Mouse (Mus musculus): ENCODE data around the gene Mfsd4b4.
"Not testable (repeated sequence)": the region's sequence is repeated elsewhere in the genome, so short reads cannot be mapped to it uniquely, and the experiment has no call there.

The Mfsd4b4 gene

DNA sequence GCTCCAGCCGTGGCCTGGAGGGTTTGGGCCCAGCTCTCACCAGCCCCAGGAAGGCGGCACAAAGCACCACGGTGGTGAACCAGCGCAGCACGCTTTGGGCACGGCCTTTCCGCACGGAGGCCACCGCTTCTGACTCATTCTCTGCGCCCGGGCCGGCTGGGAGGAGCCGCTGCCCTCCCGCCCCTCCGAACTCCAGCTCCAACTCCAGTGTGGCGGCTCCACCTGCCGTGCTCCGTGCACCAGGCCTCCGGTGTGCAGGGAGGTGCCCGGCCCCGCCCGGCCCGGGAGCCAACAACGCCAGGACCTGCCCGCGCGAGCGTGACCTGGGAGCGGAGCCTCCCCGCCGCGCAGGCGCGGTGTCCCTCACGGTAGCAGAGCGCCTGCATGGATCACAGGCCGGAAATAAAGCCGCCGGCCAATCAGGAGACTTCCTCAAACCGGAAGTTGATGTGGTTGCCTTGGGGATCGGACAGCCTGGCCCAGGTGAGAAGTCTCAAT, at the start of gene Mfsd4b4:
Gene Mfsd4b4, minus strand, starts transcription at position 365 of the 498 bp plus-strand sequence.
- no peak for DNase-seq (ENCODE audit: low read depth)

DNA sequence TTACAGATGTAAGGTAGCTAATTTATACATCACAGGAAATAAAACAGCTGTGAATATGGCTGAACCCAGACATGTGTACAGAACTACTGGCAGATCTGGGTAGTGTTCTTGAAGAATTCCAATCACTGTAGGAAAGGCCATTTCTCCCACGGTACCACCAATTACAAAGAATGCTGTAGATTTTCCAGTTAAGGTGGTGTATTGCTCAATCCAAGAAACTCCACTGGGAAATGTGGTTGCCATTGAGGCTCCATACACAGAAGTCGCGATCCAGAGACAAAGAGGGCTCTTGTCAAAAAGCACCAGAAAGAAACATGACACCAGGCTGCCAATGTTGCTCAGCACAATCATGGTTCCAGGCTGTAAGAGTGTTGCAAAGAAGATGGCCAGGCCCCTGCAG, 48.2 kb upstream of the Mfsd4b4 start:
- DNase-seq (ENCODE audit: low read depth): not testable (repeated sequence)

DNA sequence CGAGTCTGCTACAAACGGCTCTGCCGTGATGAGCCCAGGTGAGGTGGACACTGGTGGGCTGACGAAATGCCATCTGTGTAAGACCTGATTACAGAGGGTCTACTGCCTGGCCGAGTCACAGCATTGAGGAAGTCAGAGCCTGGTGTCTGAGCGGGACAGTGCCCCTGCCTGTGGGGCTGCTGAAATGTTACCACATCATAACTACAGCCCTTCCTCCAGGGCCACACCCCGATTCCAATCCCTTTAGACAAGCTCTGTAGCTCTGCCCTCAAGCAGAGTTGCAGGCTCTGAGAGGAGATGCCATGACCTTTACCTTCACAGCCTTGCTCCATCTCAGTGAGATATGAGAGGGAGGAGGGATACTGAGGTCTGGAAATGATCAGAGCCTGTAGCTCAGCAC, 37.5 kb upstream of the Mfsd4b4 start:
- peak; percentile 16 for DNase-seq (ENCODE audit: low read depth)

DNA sequence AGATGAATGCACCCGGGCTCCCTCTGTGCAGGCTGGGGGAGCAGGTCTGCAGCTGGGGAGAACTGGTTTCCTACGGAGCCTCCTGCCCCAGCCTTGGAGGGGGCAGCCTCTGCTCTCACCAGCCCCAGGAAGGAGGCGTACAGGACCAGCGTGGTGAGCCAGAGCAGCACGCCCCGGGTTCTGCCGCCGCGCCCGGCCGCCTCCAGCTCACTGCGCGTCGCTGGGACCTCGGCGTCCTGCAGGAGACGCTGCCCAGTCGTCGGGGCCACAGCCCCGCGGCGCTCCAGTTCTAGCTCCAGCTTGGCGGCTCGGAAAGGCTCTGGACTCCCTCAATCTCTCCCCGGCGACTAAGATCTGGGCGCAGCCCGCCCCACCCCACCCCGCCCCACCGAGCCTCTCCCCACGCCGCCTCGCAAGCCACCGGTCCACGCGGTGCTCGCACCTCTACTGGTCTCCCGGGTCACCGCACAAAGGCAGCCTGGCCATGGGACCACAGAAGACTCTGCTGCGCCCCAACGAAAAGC, 27.6 kb upstream of the Mfsd4b4 start, which contains the start of gene Mfsd4b2:
Gene Mfsd4b2, minus strand, starts transcription at position 308 of the 524 bp plus-strand sequence.
- no peak for DNase-seq (ENCODE audit: low read depth)

- DNase-seq (ENCODE audit: low read depth): not testable (repeated sequence)
Observed at GRCm38 (mm10) chr10:39924556-39924955, 25.5 kb upstream of the Mfsd4b4 start.

DNA sequence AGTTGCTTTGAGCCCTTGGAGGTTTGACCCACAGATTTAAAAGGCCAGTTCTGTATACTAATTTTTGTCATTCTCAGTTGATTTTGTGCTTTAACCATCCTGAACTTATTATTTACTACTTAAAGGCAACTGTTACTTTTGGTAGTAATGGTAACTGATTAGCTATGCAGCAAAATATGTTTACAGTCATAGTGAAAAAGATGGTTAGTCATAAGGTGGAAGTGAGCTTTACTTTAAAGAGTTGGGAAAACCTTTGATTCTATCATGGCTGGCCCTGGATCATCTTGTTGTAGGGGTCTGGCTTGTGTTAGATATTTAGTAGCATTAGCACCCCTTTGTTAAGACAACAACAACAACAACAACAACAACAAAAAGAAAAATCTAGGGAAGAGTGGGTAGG, 13.6 kb upstream of the Mfsd4b4 start:
- DNase-seq (ENCODE audit: low read depth): no peak

DNA sequence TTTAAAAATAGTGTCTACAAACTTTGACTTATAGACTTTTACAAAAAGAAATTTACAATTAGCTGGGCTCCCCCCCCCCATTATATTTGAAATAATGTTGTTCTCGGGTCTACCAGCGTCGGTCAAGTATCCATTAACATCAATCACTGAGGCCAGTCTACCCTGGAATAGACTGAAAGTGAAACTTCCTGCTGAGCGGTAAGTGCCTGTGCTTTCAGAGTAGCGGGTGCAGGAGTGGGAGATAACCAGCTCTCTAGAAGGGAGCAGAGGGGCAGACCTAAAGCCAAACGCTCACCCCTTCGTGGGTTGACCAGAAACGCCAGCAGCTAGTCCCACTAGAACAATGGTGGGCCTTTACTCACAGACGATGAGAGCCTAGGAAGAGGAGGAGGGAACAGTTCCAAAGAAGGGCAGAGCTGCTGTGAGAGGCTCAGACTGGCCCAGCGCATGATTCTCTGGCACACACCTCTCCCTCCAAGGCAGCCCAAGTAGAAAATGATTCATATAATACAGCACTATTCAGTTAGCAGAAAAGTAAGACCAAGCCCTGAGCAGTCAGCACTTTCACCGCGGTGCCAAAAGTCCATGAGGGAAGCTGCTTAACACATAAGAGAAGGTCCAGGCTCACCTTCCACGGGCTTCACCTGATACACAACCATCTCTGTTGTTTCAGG, 9.9 kb upstream of the Mfsd4b4 start:
- peak; percentile 8 for DNase-seq (ENCODE audit: low read depth)

- DNase-seq (ENCODE audit: low read depth): no peak
Observed at GRCm38 (mm10) chr10:39906799-39907658, 8.0 kb upstream of the Mfsd4b4 start.

- DNase-seq (ENCODE audit: low read depth): no peak
Observed at GRCm38 (mm10) chr10:39904191-39904590, 5.2 kb upstream of the Mfsd4b4 start.

DNA sequence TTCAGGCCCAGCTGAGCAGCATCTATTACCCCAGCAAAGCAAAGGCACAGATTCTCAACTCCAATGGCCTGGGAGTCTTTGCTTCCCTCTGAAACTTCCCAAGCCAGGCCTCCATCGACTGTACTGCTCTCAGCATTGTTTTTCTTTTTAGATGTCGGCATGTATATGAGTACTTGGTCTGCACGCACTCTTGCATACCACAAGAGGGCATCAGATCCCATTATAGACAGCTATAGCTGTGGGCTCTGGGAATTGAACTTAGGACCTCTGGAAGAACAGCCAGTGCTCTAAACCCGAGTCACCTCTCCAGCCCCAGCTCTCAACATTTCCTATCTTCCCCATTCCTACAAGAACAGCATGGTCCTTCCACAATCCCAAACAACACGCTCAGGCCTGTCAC, 2.5 kb downstream of the Mfsd4b4 start:
- DNase-seq (ENCODE audit: low read depth): peak; percentile 19

DNA sequence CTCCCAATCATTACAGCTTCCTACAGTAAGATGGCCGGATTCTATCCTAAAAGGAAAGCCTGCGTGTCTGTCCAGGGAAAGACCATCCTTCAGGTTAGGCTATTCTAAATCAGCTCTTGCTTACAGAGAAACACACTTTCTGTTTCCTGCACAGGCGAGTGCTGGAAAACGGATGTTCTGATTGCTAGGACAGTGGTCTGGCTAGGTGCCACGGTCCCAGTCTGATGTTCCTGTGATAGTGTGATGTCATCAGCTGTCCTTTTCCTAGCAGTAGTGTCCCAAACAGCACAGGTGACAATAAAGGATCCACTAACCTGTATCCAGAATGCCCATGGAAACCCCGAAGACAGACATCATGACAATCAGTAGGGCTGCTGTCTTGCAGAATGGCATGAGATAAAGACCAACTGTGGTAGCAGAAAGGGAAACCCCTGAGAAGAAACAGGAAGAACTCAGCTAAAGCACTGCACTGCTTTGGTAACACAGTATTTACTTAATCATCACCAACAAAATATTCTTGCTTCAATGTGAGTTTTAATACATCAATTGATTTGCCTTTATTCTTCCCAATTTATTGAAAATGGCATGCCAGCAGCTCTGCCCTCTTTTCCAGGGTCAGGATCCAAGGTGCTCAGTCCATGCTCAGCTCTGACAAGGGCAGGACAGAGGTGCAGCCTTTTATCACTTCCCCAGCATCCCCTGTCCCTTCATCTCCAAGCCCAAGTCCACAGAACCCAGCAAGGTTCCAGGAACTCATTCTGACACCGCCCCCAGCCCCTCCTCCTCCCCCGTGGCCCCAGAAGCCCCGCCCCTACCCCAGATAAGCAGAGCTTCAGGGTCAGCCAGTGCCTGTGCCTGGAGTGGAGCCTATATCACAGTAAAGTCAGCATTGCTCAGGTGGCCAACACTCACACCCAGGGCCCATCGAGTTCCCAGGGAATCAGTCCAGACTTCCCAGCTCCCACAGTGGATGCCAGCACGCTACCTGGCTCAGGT, 5.0 kb downstream of the Mfsd4b4 start:
- DNase-seq (ENCODE audit: low read depth): peak; percentile 69

- no peak for DNase-seq (ENCODE audit: low read depth)
Observed at GRCm38 (mm10) chr10:39888621-39889020, 10.4 kb downstream of the Mfsd4b4 start.

DNA sequence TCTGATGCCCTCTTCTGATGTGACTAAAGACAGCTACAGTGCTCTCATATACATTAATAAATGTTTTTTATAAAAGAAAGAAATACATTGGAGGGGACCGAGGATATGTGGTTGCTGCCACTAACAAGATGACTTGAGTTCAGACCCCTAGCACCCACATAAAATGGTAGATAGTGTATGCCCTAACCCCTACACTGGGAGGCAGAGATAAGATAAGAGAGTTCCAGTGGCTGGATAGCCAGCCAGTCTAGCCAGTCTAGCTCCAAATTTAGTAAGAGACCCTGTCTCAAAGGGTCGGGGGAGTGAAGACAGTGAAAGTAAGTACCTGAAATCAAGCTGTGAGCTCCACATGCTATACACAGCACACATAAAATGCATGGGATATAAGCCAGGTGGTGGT, 33.5 kb downstream of the Mfsd4b4 start:
- DNase-seq (ENCODE audit: low read depth): no peak

DNA sequence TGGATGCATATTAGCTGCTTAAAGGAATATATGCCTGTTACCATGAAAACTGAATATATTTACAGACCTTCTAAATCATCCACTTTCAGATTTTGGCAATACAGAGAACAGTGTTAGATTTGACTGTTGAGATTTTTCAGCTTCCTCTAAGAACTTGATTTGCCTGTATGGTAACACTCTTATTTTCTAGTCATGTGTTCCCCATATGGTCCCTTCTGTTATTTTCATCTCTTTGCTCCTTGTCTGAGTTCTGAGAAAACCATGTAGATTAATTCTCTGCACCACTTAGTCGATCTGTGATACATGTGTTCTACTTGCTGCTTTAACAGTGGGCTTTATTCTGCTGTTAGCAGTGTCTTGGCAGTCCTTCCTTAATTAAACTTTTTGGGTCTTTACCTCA, 56.4 kb downstream of the Mfsd4b4 start:
- no peak for DNase-seq (ENCODE audit: low read depth)

All from 416B (cell line).